Mouse (Mus musculus) lung, postnatal 0 days (tissue): ENCODE measurements around the gene Mast4.

Experiments used
- CTCF ChIP-seq: IDR thresholded peaks from 2 replicates; pipeline ENCODE4 v1.5.1; 2016; ENCODE audit warnings: antibody characterized with exemption, mild to moderate bottlenecking
- EP300 ChIP-seq: IDR thresholded peaks from 2 replicates; pipeline ENCODE4 v1.6.1; 2016; ENCODE audit warnings: antibody characterized with exemption, mild to moderate bottlenecking, control low read depth

DNA sequence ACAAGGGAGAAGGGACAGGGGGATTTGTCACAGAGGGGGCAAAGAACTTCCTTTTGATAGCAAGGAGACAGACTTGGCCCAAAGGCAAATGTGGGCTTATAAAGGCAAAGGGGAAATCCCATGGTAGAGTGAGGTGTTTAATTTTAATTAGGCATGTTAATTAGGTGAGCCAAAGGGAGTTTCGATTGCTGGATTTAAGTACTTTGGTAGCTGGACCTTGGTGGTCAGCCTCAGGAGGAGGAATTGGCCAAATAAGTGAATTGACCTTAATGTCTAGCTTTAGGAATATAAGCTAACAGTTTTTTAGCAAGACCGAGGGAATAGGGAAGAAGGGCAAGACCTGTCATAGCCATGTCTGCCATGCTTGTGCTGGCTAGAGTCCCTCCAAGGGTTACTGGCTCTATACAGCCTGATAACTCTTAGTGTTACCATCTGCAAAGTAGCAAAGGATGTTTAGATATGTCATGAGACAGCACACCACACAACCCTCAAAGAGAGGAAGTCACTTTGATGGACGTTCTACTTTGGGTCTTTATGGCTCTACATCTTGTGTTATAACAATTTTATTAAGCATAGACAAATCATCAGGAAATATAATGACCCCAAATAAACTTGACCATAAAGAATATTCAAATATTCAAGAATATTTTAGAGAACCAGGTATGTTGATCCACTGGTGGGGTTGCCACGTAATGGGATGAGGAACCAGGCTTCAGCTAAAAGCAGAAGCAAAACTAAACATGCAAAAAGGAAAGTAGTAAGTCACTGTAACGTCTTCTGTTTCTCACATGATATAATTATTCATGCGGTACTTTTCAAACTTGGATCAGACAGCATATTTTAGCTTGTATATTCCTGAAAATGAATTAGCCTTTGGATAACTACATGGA, 644.9 kb downstream of the Mast4 start:
- TF ChIP-seq CTCF = no peak
- no peak for TF ChIP-seq EP300
